Mouse (Mus musculus): ENCODE measurements around the gene C1ql4. TPM values are rescaled to one million over a fixed set of nuclear protein-coding genes. Genes with fewer than 3 reads are reported as not detected.

The C1ql4 gene
- polyA plus RNA-seq, 1 experiment from 2014 or later = 10.2 TPM

DNA sequence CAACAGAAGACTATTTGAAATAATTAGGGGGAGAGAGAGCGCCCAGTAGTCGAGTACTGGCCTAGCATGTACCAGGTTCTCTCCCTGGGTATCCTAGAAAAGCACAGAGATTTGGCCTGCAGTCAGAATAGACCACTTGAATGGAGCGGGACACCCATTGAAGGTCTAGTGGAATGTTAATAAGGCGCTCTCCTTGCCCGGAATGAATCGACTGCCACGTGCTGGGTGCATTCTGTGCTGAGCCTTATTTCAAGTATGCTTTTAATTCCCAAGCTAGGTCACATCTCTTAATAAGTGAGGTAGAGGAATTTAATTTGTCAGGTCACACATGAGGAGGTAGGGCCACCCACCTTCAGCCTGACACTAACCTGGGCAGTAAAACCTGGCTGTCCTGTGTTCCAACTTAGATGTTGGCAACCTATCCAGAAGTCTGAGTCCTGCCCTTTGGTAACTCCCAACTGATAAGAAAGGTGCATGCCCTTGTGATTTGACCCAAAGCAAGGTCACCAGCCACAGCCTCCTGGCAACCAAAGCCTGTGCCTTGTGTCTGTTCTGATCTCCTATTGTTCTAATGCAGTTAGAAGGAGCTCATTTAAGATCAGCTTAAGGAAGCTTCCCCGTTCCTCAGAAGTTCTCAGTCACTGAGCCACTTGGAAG is 51.2 kb downstream of the C1ql4 start:
- H3K4me3 ChIP-seq (ENCODE audit: low read depth, low read length) = no peak overlapping the region
- H3K27ac ChIP-seq (ENCODE audit: low read depth, low read length) = no peak overlapping the region
- no peak for DNase-seq (ENCODE audit: low spot score)
- H3K4me1 ChIP-seq (replicated peaks; ENCODE audit: control insufficient read depth, insufficient read depth, low read length) = 0 out of 2 replicates have a peak, but pooled peaks cover 3% of the 10 kb centered on the region
- no peak overlapping the region for H3K9ac ChIP-seq (ENCODE audit: low read depth, low read length)
- no peaks in the 10 kb centered on the region for H3K36me3 ChIP-seq (ENCODE audit: control insufficient read depth, insufficient read depth, low read length)
- no peaks in the 10 kb centered on the region for H3K9me3 ChIP-seq (ENCODE audit: control insufficient read depth, low read length)
- no peaks in the 10 kb centered on the region for H3K27me3 ChIP-seq (ENCODE audit: control insufficient read depth, insufficient read depth, low read length)
- WGBS = 93% methylated on average over 8 of the region's 8 CpGs
- ATAC-seq (ENCODE audit: low FRiP score) = no peak
- no peak overlapping the region for H3K4me2 ChIP-seq (replicated peaks; ENCODE audit: low read depth, low read length)

DNA sequence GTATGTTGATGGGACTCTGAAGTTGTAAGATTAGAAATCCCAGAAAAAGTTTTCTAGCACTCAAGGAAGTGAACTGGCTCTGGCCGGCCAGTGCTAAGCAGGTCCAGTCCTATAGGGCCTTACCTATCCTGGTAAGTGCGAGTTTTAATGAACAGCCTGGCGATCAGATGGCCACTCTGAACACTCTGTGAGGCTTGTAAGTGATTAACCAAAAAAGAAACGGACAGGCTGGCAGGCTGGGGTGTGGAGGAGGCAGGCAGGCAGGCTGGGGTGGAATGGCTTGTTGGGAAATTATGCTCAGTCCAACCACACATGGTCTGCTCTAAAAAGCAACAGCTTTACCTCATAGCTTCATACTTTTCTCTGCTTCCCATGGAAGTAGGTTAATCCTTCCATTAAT is 52.2 kb downstream of the C1ql4 start:
- peaks cover 3% of the 10 kb centered on the region; the same call in 1 of the 2 replicates for H3K27me3 ChIP-seq (ENCODE audit: control insufficient read depth, insufficient read depth, low read length)
- H3K4me3 ChIP-seq (ENCODE audit: low read depth, low read length) = no peak overlapping the region
- no peak overlapping the region for H3K27ac ChIP-seq (ENCODE audit: low read depth, low read length)
- no peaks in the 10 kb centered on the region for H3K9me3 ChIP-seq (ENCODE audit: control insufficient read depth, low read length)
- ATAC-seq (ENCODE audit: low FRiP score) = no peak
- H3K4me2 ChIP-seq (replicated peaks; ENCODE audit: low read depth, low read length) = no peak overlapping the region
- no peak for DNase-seq (ENCODE audit: low spot score)
- no peaks in the 10 kb centered on the region for H3K36me3 ChIP-seq (ENCODE audit: control insufficient read depth, insufficient read depth, low read length)
- 89% methylated on average over 4 of the region's 4 CpGs for whole genome bisulfite sequencing
- H3K9ac ChIP-seq (ENCODE audit: low read depth, low read length) = no peak overlapping the region
- 0 out of 2 replicates have a peak, but pooled peaks cover 3% of the 10 kb centered on the region for H3K4me1 ChIP-seq (replicated peaks; ENCODE audit: control insufficient read depth, insufficient read depth, low read length)

Other genes starting within 250 kb of the C1ql4 start
- gene Kmt2d, start 216.6 kb downstream of the C1ql4 start, polyA plus RNA-seq (2014; fragmentation: Nextera tagmentation; extraction: Ambion mirVana) = 13.7 and 20.5 TPM in 2 replicates
- gene Rhebl1, start 193.3 kb downstream of the C1ql4 start, polyA plus RNA-seq (2014; fragmentation: Nextera tagmentation; extraction: Ambion mirVana) = 13.4 and 17.8 TPM in 2 replicates
- 0.56 and 0.68 TPM in 2 replicates for gene Dhh, start 189.3 kb downstream of the C1ql4 start, polyA plus RNA-seq (2014; fragmentation: Nextera tagmentation; extraction: Ambion mirVana)
- 9.4 and 13.4 TPM in 2 replicates for gene Lmbr1l, start 169.6 kb downstream of the C1ql4 start, polyA plus RNA-seq (2014; fragmentation: Nextera tagmentation; extraction: Ambion mirVana)
- 1,792 and 1,905 TPM in 2 replicates for gene Tuba1b, start 153.3 kb downstream of the C1ql4 start, polyA plus RNA-seq (2014; fragmentation: Nextera tagmentation; extraction: Ambion mirVana)
- not detected in 2 replicates for gene Gm49450, start 134.3 kb downstream of the C1ql4 start, polyA plus RNA-seq (2014; fragmentation: Nextera tagmentation; extraction: Ambion mirVana)
- 8,897 and 9,833 TPM in 2 replicates for gene Tuba1a, start 134.1 kb downstream of the C1ql4 start, polyA plus RNA-seq (2014; fragmentation: Nextera tagmentation; extraction: Ambion mirVana)
- 93.2 and 95.2 TPM in 2 replicates for gene Tuba1c, start 57.9 kb downstream of the C1ql4 start, polyA plus RNA-seq (2014; fragmentation: Nextera tagmentation; extraction: Ambion mirVana)
- 17.2 and 20.9 TPM in 2 replicates for gene Prph, start 32.6 kb downstream of the C1ql4 start, polyA plus RNA-seq (2014; fragmentation: Nextera tagmentation; extraction: Ambion mirVana)
- 19.1 and 22.9 TPM in 2 replicates for gene Troap, start 13.2 kb downstream of the C1ql4 start, polyA plus RNA-seq (2014; fragmentation: Nextera tagmentation; extraction: Ambion mirVana)
- 1.2 and 3.3 TPM in 2 replicates for gene Dnajc22, start 5.4 kb upstream of the C1ql4 start, polyA plus RNA-seq (2014; fragmentation: Nextera tagmentation; extraction: Ambion mirVana)
- 59.5 and 64.9 TPM in 2 replicates for gene Spats2, start 38.1 kb upstream of the C1ql4 start, polyA plus RNA-seq (2014; fragmentation: Nextera tagmentation; extraction: Ambion mirVana)
- gene Kcnh3, start 137.0 kb upstream of the C1ql4 start, polyA plus RNA-seq (2014; fragmentation: Nextera tagmentation; extraction: Ambion mirVana) = 0.12 and 0.14 TPM in 2 replicates
- gene Mcrs1, start 164.1 kb upstream of the C1ql4 start, polyA plus RNA-seq (2014; fragmentation: Nextera tagmentation; extraction: Ambion mirVana) = 184 and 193 TPM in 2 replicates
- gene Prpf40b, start 207.3 kb upstream of the C1ql4 start, polyA plus RNA-seq (2014; fragmentation: Nextera tagmentation; extraction: Ambion mirVana) = 41.9 and 45.7 TPM in 2 replicates
- gene Fam186b, start 208.1 kb upstream of the C1ql4 start, polyA plus RNA-seq (2014; fragmentation: Nextera tagmentation; extraction: Ambion mirVana) = 0.22 and 0.29 TPM in 2 replicates